Mouse (Mus musculus) spleen, adult 2 months (tissue): Measurements from ENCODE around the gene P4hb. TPM values are rescaled to one million over a fixed set of nuclear protein-coding genes. Genes with fewer than 3 reads are reported as not detected.

ENCODE experiments used
- DNase-seq, 2 experiments: peaks; one replicate each; pipeline versions ENCODE4 v3.0.0 to v3.0.0-alpha.2; 2012 to 2021; ENCODE audit warnings: low spot score in 2 of 2, low read depth in 1 of 2
- H3K27ac ChIP-seq: fragments of 200-500 bp; 2 replicates; pipeline ENCODE4 v1.5.1; 2012; ENCODE audit warnings: low read length, inconsistent platforms; ENCODE audit not compliant: insufficient read depth
- H3K27me3 ChIP-seq: fragments of 200-500 bp; 2 replicates; pipeline ENCODE4 v1.6.1; 2012; ENCODE audit warnings: mild to moderate bottlenecking, moderate library complexity, low read length, inconsistent platforms; ENCODE audit not compliant: control insufficient read depth, insufficient read depth
- H3K36me3 ChIP-seq: fragments of 200-500 bp; 2 replicates; pipeline ENCODE4 v1.6.1; 2012; ENCODE audit warnings: mild to moderate bottlenecking, low read length, inconsistent platforms; ENCODE audit not compliant: control insufficient read depth, insufficient read depth
- H3K4me1 ChIP-seq: fragments of 200-500 bp; 2 replicates; pipeline ENCODE4 v1.6.1; 2011; ENCODE audit warnings: inconsistent platforms; ENCODE audit not compliant: control insufficient read depth, insufficient read depth, insufficient read length
- H3K4me3 ChIP-seq: fragments of 200-500 bp; 2 replicates; pipeline ENCODE4 v1.5.1; 2011; ENCODE audit warnings: mild to moderate bottlenecking, inconsistent platforms; ENCODE audit not compliant: insufficient read depth, insufficient read length; ENCODE audit errors: extremely low read depth
- CTCF ChIP-seq: fragments of 200-500 bp; IDR thresholded peaks from 2 replicates; pipeline ENCODE4 v1.5.1; 2011; ENCODE audit warnings: mild to moderate bottlenecking, inconsistent platforms; ENCODE audit not compliant: insufficient read depth, insufficient read length, insufficient replicate concordance; ENCODE audit errors: extremely low read depth
- POLR2A ChIP-seq: fragments of 200-500 bp; IDR thresholded peaks from 2 replicates; pipeline ENCODE4 v1.6.1; 2011; ENCODE audit warnings: low read depth, low read length, inconsistent platforms
- WGBS: fragments of 180-500 bp; shearing (Covaris S2); methylation state at CpG from one replicate; pipeline ENCODE4 v1.1.7; 2018; 5-methylcytosine and 5-hydroxymethylcytosine counted together
- polyA plus RNA-seq: library from polyadenylated mRNA; depleted of rRNA; stranded (reverse); fragments of >200 nt; gene quantifications from 2 replicates; pipeline ENCODE4 v1.2.3, GENCODE M21; 2012

Gene P4hb
- polyA plus RNA-seq, 1 experiment = 79.2 TPM

DNA sequence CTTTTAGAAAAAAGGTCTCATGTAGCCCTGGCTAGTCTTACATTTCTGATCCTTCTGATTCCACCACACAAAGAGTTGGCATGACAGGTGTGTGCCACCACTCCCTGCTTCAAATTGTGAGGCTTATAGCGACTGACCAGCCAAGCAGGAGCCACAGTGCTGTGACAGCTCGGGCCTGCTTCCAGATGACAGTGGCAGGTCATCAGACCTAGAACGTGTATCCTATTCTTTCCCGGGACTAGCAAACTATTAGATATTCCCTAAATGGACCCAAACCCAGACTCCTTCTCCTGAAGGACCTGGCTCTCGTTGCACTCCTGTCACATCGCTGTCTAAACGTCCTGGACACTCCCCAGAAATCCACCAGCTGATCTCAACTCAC, 24.3 kb downstream of the P4hb start:
- peaks cover 14% of the 10 kb centered on the region for H3K4me1 ChIP-seq
- H3K4me3 ChIP-seq = peak overlapping the region; percentile 83
- WGBS = 13% methylated on average over 7 of the region's 7 CpGs
- H3K36me3 ChIP-seq = peaks cover 10% of the 10 kb centered on the region
- TF ChIP-seq CTCF (no peak), POLR2A (no peak)
- peak overlapping the region; percentile 71 for H3K27ac ChIP-seq
- DNase-seq = no peak
- H3K27me3 ChIP-seq = no peaks in the 10 kb centered on the region

DNA sequence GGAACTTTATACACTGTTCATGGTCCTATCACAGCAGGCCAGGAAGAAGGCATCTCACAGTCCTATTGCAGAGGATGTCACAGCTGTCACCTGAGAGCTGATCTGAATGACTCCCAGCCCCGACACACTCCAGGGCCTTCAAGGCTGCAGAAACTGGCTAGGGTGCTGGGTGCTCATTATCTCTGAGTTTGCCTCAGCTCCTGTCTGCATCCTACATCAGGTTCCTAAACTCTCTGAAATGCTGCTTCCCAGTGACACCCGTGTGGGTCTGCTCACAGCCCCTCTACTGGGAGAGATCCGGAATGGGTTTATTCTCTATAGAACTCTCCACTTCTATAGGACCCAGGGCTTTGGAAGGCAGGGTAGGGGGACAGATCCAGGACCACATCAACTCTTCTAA, 24.8 kb downstream of the P4hb start:
- Histone ChIP-seq H3K27ac (no peak overlapping the region), H3K4me3 (no peak overlapping the region), H3K36me3 (peaks cover 16% of the 10 kb centered on the region), H3K4me1 (peaks cover 14% of the 10 kb centered on the region), H3K27me3 (no peaks in the 10 kb centered on the region)
- no peak for DNase-seq
- 66% methylated on average over 3 of the region's 3 CpGs for WGBS
- TF ChIP-seq POLR2A = no peak
- no peak for TF ChIP-seq CTCF

DNA sequence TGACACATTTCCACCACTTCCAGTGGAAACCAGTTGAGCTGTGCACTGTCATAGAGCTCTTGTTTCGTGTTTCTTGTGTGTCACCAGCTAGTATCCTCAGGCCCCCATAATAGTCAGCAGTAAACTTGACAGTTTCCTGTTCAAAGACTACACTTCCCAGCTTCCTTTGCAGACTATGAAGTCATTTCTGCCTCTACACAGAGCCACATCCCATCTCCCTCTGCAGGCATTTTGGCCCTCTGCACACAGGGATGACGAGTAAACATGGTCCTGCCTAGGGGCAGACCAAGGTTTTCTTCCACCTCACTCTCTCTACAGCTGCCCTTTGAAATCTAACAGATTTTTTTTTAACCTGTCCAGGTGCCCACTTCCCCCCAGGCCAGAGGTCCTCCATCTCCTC, 25.6 kb downstream of the P4hb start:
- Histone ChIP-seq H3K4me3 (no peak overlapping the region), H3K27ac (no peak overlapping the region), H3K27me3 (no peaks in the 10 kb centered on the region), H3K4me1 (peaks cover 14% of the 10 kb centered on the region), H3K36me3 (peaks cover 22% of the 10 kb centered on the region)
- 56% methylated on average over 2 of the region's 2 CpGs for WGBS
- DNase-seq = no peak
- TF ChIP-seq POLR2A (no peak), CTCF (no peak)

DNA sequence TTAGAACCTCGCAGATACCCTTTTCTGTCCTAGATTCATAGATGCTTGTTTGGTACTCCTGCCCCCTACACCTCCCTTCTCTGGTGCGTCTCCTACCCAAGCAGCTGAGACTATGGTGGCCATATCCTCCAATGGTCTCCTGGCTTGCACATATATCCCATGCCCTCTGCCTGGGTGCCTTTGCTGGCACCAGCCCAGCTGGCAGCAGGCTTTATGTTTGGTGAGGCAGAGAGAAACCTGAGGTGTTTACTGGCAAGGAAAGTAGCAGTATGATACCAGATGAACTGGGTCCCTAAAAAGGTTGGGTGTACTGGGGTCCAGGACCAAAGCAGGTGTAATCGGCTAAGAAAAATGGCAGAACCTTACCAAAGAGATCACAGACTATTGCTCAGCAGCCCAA, 27.1 kb downstream of the P4hb start:
- TF ChIP-seq CTCF (no peak), POLR2A (no peak)
- Histone ChIP-seq H3K4me3 (no peak overlapping the region), H3K27me3 (no peaks in the 10 kb centered on the region), H3K4me1 (peaks cover 14% of the 10 kb centered on the region), H3K27ac (no peak overlapping the region), H3K36me3 (peaks cover 23% of the 10 kb centered on the region)
- no peak for DNase-seq
- WGBS = 90% methylated on average over 3 of the region's 3 CpGs

DNA sequence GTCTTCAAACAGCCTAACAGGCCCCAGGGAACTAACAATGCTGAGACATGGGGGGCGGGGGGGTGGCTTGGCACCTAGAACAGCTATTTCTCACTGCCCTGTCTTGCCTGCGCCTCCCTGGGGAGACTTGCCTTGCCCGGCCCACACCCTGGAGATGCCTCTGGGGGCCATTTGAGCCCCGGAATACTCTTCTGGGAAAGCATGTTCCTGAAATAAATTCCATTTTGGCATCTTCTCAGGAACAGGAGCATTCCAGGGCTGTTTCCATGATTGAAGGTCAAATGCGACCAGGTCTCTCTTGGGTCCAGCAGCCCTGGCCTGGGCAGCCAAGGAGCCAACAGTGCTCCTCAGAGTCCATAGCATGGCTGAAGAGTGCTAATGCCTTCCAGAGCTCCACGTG, 30.7 kb downstream of the P4hb start:
- WGBS = 92% methylated on average over 6 of the region's 6 CpGs
- no peak overlapping the region for H3K4me3 ChIP-seq
- no peak for DNase-seq
- H3K27me3 ChIP-seq = no peaks in the 10 kb centered on the region
- peaks cover 7% of the 10 kb centered on the region for H3K4me1 ChIP-seq
- TF ChIP-seq CTCF (no peak), POLR2A (no peak)
- no peak overlapping the region for H3K27ac ChIP-seq
- peaks cover 23% of the 10 kb centered on the region for H3K36me3 ChIP-seq

DNA sequence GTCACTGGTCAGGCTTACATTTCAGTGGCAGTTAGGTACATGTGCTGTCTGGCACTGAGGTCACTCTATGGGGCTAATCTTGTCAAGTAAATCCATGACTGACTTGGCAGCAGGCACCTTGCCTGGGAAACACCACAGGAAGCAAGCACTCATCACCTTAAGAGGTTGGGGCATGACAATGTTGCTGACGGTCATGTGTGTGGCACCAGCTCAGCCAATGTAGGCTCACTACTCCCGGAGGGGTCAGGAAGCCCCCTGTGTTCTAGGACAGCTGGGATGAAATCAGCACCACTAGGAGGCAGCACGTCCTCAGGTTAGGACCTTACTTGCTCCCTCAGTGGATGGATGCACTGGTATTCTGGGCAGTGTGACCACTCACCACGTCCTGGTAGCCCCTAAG, 31.1 kb downstream of the P4hb start:
- Histone ChIP-seq H3K36me3 (peaks cover 23% of the 10 kb centered on the region), H3K4me3 (no peak overlapping the region), H3K27ac (no peak overlapping the region), H3K4me1 (peaks cover 7% of the 10 kb centered on the region), H3K27me3 (no peaks in the 10 kb centered on the region)
- no peak for DNase-seq
- TF ChIP-seq POLR2A (no peak), CTCF (no peak; the same call in 1 of the 2 replicates)
- WGBS = 85% methylated on average over 4 of the region's 4 CpGs

DNA sequence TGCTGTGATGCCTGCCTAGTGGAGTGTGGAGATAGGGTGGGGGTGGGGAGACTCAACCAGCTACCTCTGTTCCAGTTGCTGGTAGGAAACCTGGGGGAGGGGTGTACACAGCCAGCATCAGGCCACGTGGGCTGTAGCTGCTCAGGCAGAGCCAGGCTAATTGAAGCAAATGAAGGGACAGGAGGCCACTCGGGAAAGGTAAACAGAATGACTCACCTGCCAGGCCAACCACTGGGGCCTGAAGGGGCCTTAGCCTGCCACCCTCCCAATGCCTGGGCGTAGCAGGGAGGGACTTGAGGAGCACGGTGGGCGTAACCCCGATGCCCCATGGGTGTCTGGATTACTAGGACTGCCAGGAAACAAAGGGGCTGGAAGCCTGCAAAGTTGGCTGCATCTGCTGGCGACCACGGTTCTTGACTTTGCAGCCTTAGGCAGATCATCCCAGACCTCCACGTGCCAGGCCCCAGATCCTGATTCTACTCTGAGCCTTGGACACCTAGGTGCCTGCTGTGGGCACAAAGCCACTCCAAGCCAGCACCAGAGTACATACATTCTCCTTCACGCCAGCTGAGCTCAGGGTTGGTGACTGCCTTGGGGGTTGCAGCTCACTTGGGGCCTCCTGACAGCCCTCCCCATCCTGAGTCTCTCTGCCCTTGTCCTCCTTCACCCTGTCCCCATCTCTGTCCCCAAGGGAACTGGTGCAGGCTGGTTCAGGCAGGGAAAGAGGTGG, 33.6 kb downstream of the P4hb start:
- TF ChIP-seq CTCF (no peak), POLR2A (no peak)
- 57% methylated on average over 10 of the region's 10 CpGs for WGBS
- peaks cover 18% of the 10 kb centered on the region for H3K36me3 ChIP-seq
- H3K4me1 ChIP-seq = peaks cover 7% of the 10 kb centered on the region
- H3K27me3 ChIP-seq = no peaks in the 10 kb centered on the region
- no peak for DNase-seq
- H3K4me3 ChIP-seq = no peak overlapping the region
- H3K27ac ChIP-seq = no peak overlapping the region
